Mouse (Mus musculus) Patski (cell line): Measurements from ENCODE around the gene Klhl22. TPM values are rescaled to one million over a fixed set of nuclear protein-coding genes. Genes with fewer than 3 reads are reported as not detected.

Experiments
- ATAC-seq: fragments of 100-300 bp; one replicate; pipeline ENCODE4 v1.8.0; 2021
- CTCF ChIA-PET: fragments of 350-600 bp; sonication (Branson Sonifier 250); formaldehyde crosslinking; loops from one replicate; lab custom pipeline; 2022; ENCODE audit warnings: inconsistent platforms; lab: Charles Lee
- POLR2A ChIA-PET: fragments of 350-600 bp; sonication (Branson Sonifier 250); formaldehyde crosslinking; loops from one replicate; lab custom pipeline; 2022; ENCODE audit warnings: antibody characterized with exemption, inconsistent platforms; lab: Charles Lee
- DNase-seq: peaks from one replicate; pipeline ENCODE4 v3.0.0-alpha.2; 2011; ENCODE audit warnings: low read depth, low spot score
- H3K27me3 ChIP-seq: fragments of 371-371 bp; one replicate; pipeline ENCODE4 v1.5.1; 2021
- CTCF ChIP-seq: fragments of 100-300 bp; IDR thresholded peaks from one replicate; pipeline ENCODE4 v1.5.1; 2021
- in situ Hi-C: fragments of 300-500 bp; cut with MboI; formaldehyde crosslinking; loops from 3 replicates; pipeline ENCODE4 v1.11.1; 2018; ENCODE audit warnings: low pct_unique_long_range_greater_than_20kb, mixed read lengths
- polyA plus RNA-seq: library from polyadenylated mRNA; unstranded; gene quantifications from one replicate; pipeline ENCODE4 v1.2.3, GENCODE M21; 2021

The Klhl22 gene
- polyA plus RNA-seq, 1 experiment from 2014 or later = 128 TPM

DNA sequence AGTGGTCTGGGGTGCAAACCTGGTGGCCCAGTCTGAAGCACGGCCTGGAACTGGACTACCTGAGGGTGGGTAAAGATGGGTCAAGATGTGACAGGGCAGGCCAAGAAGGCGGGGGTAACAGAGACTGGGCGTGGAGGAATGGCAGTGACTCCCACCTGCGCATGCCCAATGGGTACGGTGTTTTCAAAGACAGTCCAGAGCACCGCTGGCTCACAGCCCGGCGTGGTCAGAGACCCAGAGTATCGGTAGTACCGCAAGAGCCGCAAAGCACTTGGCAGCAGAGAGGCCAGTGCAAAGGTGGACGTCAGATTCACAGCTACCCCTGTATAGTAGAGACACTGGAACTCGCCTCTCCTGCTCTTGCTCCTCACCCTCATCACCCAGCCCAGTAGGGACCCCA, 76.1 kb downstream of the Klhl22 start:
- peaks cover 17% of the 10 kb centered on the region for H3K27me3 ChIP-seq
- in situ Hi-C loops = no loop called here
- DNase-seq (no peak), ATAC-seq (no peak)
- ChIA-PET CTCF (interaction anchor here (1.0 to 1.9 kb wide), 2 partner anchors 9 to 14 kb away, joined by 3 to 6 read pairs; no protein-coding TSS in a partner anchor), POLR2A (no interaction called here)
- no peak for TF ChIP-seq CTCF

DNA sequence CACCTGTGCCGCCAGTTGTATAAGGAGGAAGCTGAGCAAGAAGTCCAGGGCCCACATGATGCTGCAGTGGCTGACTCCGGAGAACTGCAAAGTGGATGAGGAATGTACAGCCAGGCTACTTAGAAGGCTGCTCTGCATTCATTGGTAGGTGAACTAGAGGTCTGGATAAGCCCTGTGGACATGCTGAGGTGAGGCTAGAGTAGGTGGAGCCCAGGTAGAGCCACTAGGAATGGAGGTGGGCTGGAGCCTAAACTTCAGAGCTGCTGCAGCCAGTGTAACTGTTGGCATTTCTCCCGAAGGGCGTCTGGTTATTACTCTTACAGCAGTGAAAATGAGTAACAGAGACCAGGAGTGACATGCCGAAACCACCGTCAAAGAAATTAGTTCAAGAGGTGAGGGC, 78.6 kb downstream of the Klhl22 start, which contains the start of gene Car15:
TSS of gene Car15 (minus strand) at position 314 of the 400 bp plus-strand sequence.
- no peak for TF ChIP-seq CTCF
- CTCF ChIA-PET = interaction anchor here (1.2 to 2.2 kb wide), 2 partner anchors 12 to 13 kb away, joined by 4 to 7 read pairs; no protein-coding TSS in a partner anchor
- in situ Hi-C loops = no loop called here
- no peak for ATAC-seq
- no peak for DNase-seq
- H3K27me3 ChIP-seq = peaks cover 12% of the 10 kb centered on the region
- POLR2A ChIA-PET = no interaction called here

DNA sequence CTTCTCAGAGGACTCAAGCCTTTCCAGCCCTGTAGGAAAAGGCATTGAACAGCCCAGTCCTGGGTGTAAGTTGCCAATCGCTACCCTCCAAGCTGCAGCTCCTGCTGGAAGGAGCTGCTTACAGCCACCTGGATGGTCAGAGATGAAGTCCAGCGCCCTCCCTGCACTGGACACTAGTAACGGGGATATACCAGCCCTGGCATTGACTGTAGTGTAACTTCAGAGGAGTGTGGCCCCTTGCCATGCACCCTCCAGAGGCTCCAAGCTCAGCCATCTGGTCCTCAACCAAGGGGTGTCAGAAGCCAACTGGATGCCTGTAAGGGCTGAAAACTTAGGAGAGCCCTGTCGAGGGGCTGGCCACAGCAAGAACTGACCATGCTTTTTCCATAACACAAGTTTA, 80.6 kb downstream of the Klhl22 start:
- ATAC-seq (no peak), DNase-seq (no peak)
- CTCF ChIA-PET = interaction anchor here (2.2 kb wide), 1 partner anchor 10 kb away, joined by 7 read pairs; no protein-coding TSS in a partner anchor

DNA sequence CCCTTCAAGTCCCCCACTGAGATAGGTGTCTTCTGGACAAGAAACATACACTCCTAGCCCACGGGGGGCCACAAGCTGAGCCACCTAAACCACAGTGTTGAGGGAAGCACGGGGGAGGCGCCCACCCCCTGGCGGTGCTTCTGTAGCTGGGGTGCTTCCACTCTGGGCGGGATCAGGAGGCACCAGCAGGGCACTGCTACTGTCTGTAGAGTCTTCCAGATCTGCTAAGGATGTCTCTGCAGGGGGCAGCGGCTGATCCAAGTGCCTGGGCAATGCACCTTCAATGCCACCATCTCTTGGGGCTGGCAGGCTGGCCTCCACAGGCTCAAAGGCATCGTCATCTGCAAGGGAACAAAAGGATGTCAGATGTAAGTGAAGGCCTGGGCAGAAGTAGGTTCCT, 83.0 kb downstream of the Klhl22 start:
- ChIA-PET POLR2A (no interaction called here), CTCF (no interaction called here)
- DNase-seq (no peak), ATAC-seq (no peak)
- no peaks in the 10 kb centered on the region for H3K27me3 ChIP-seq
- no peak for TF ChIP-seq CTCF
- in situ Hi-C loops = loop anchor here (5.0 kb wide), 1 partner anchor 115 kb away; no protein-coding TSS in a partner anchor

More for the DNA sequence above, 80.6 kb downstream of the Klhl22 start:
- in situ Hi-C loops = loop anchor here (5.0 kb wide), 1 partner anchor 113 kb away; no protein-coding TSS in a partner anchor
- POLR2A ChIA-PET = no interaction called here
- H3K27me3 ChIP-seq = peaks cover 1% of the 10 kb centered on the region
- TF ChIP-seq CTCF = no peak

Other genes with a start within 250 kb of the Klhl22 start
- 40.6 TPM for gene Thap7, start 228.5 kb upstream of the Klhl22 start, polyA plus RNA-seq
- 0.03 TPM for gene Lrrc74b, start 198.4 kb upstream of the Klhl22 start, polyA plus RNA-seq
- gene P2rx6, start 197.7 kb upstream of the Klhl22 start, polyA plus RNA-seq = 0.87 TPM
- gene Slc7a4, start 176.4 kb upstream of the Klhl22 start, polyA plus RNA-seq = 3.7 TPM
- gene Smpd4, start 140.3 kb upstream of the Klhl22 start, polyA plus RNA-seq = 31.3 TPM
- 9.6 TPM for gene Ccdc74a, start 113.1 kb upstream of the Klhl22 start, polyA plus RNA-seq
- 69.1 TPM for gene Med15, start 26.7 kb upstream of the Klhl22 start, polyA plus RNA-seq
- gene Scarf2, start 37.7 kb downstream of the Klhl22 start, polyA plus RNA-seq = 60.3 TPM
- gene B830017H08Rik, start 73.5 kb downstream of the Klhl22 start, polyA plus RNA-seq = 0.21 TPM
- 1.4 TPM for gene Car15, start 78.7 kb downstream of the Klhl22 start, polyA plus RNA-seq
- 0.17 TPM for gene Gm20518, start 132.1 kb downstream of the Klhl22 start, polyA plus RNA-seq
- 0.13 TPM for gene Tssk1, start 134.6 kb downstream of the Klhl22 start, polyA plus RNA-seq
- 75.2 TPM for gene Dgcr2, start 138.9 kb downstream of the Klhl22 start, polyA plus RNA-seq
- gene Tssk2, start 139.0 kb downstream of the Klhl22 start, polyA plus RNA-seq = 0.08 TPM
- 25.7 TPM for gene Ess2, start 151.7 kb downstream of the Klhl22 start, polyA plus RNA-seq
- gene Gsc2, start 155.4 kb downstream of the Klhl22 start, polyA plus RNA-seq = not detected
- 114 TPM for gene Slc25a1, start 168.6 kb downstream of the Klhl22 start, polyA plus RNA-seq
- gene Vpreb2, start 220.8 kb downstream of the Klhl22 start, polyA plus RNA-seq = 0.31 TPM